Mouse (Mus musculus) cerebellum, postnatal 14 days (tissue): ENCODE measurements at regions not wholly inside any gene's neighbourhood (a gene's known extent, or its start where the extent isn't known, plus 50 kb on each side); places are given as distances from the start of the nearest gene placed in this dataset.
A peak's percentile ranks its signal among the peaks of the same experiment; 100 is the strongest.

Experiments used
- DNase-seq, 2 experiments: peaks; one replicate each; pipeline ENCODE4 v3.0.0; 2021; ENCODE audit warnings: mixed read lengths in 2 of 2

GRCm38 (mm10) chr14:111877524-111877923 lies 202.6 kb downstream of the Slitrk5 start:
- no peak for DNase-seq

DNA sequence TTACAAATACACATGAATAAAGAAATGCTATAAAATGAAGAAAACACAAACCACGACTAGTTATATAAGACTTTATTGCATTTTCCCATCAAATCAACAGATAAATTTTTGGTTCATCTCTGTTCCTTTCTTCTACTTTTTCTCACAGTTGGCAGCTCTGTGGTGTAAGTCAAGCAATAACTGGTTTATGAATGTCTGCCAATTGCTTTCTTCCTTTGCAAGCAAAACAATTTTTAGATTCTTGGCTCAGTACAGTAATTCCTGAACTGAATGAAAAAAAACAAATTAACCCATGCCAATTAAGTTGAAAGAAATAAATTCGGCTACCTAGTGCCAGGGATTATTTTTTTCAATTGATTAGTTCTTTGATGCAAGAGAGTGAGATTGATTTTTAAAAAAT lies 203.1 kb downstream of the Slitrk5 start:
- DNase-seq: peak in 1 of 2 experiments; percentile 8

DNA sequence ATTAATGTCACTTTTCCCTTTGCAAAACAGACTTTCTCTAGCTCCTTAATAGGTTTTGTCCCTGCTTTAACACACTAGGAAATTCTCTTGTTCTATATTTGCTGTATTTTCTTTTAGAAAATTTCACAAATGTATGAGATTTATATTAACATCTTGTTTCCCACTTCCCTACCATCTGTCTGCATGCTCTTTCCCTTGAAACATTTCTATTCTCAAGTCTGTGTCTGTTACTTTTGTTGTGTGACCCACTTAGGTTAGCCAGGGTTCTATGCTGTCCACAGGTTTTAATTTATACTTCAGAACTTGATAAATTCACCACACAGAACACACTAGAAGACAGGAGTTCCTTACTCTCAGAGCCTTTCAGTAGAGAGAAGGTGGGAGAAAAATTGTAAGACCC lies 209.1 kb downstream of the Slitrk5 start:
- no peak for DNase-seq

GRCm38 (mm10) chr14:111887688-111888087 lies 212.8 kb downstream of the Slitrk5 start:
- DNase-seq: no peak

- DNase-seq: no peak
Measured at GRCm38 (mm10) chr14:111888781-111889180, 213.9 kb downstream of the Slitrk5 start.
